Mouse (Mus musculus) spleen, adult 2 months (tissue): Measurements from ENCODE around the gene Fbxl14.

Experiments used
- CTCF ChIP-seq: fragments of 200-500 bp; IDR thresholded peaks from 2 replicates; pipeline ENCODE4 v1.5.1; 2011; ENCODE audit warnings: mild to moderate bottlenecking, inconsistent platforms; ENCODE audit not compliant: insufficient read depth, insufficient read length, insufficient replicate concordance; ENCODE audit errors: extremely low read depth
- POLR2A ChIP-seq: fragments of 200-500 bp; IDR thresholded peaks from 2 replicates; pipeline ENCODE4 v1.6.1; 2011; ENCODE audit warnings: low read depth, low read length, inconsistent platforms

GRCm38 (mm10) chr6:119482958-119483600 is 3.6 kb downstream of the Fbxl14 start:
- TF ChIP-seq CTCF, result no peak
- no peak for TF ChIP-seq POLR2A
